Mouse (Mus musculus) left cerebral cortex, postnatal 10 days (tissue): Measurements from ENCODE around the gene Sdcbp2. TPM values are rescaled to one million over a fixed set of nuclear protein-coding genes. Genes with fewer than 3 reads are reported as not detected.
A peak's percentile ranks its signal among the peaks of the same experiment; 100 is the strongest.
"Not testable (repeated sequence)": the region's sequence is repeated elsewhere in the genome, so short reads cannot be mapped to it uniquely, and the experiment has no call there.

Experiments used
- DNase-seq, 2 experiments: peaks; one replicate each; pipeline ENCODE4 v3.0.0; 2021 to 2022; ENCODE audit warnings: low spot score in 2 of 2, mixed read lengths in 1 of 2; ENCODE audit errors: extremely low spot score in 1 of 2
- intact Hi-C: fragments of 180-260 bp; cut with DNase I; formaldehyde crosslinking; loops from one replicate; pipeline ENCODE4 v1.15.1; 2025
- total RNA-seq, 2 experiments: library from RNA; stranded (reverse); gene quantifications; 2 replicates each; pipeline ENCODE4 v1.2.3; 2021

The Sdcbp2 gene
- total RNA-seq, 2 experiments from 2014 or later, result 1.5 to 1.6 TPM

DNA sequence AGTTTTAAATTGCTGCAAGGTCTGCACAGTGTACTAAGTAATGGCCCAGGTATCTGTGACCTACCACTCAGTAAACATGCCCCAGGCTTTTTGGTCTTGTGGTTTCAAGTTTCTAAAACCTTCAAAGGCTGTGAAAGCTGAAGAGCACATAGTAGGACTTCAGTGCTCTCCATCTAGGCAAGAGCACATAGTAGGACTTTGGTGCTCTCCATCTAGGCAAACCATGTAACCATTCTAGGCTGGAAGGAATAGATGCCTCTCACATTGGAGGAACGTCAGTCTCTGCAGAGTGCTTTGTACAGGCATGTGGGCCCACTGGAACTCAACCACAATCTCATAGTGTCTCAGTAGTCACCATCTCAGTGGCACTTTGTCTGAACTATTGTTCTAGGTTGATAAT is 8.4 kb upstream of the Sdcbp2 start:
- intact Hi-C loops, result no loop called here
- DNase-seq, result no peak

DNA sequence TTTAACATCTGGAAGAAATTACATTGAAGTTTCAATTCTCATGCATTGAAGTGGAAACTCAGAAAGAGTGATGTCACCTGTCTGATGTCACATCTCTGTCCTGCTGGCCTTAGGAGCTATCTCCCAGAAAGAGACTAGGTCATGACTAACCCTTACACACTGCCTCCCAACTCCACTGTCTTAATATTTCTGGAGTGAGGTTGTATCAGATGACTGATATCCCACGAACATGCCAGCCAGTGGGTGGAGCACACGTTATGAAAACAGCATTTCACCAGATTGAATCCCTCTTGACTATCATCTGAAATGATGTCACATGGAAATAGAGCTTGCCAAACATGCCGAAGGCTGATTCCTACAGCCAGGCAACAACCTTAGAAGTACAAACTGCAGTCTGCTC is 7.4 kb upstream of the Sdcbp2 start:
- no peak for DNase-seq
- intact Hi-C loops, result no loop called here

DNA sequence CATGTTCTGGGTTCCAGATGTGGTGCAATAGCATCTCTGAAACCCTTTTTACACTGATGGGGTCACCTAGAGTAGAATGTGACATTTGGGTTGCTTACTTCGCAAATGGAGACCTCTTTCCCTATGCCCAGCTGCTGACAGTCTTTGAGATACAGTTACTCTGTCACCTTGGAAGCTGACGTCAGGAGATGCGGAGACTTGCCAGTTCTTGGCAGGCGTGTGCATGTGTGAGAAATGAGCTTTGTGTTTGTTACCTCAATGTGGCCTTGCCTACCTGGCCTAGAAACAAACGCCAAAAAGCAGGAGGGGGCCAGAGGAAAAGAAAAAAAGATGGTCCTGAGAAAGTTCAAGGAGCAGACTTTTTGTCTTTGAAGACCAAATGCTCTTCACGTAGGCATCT is 5.6 kb upstream of the Sdcbp2 start:
- no peak for DNase-seq
- intact Hi-C loops, result no loop called here

DNA sequence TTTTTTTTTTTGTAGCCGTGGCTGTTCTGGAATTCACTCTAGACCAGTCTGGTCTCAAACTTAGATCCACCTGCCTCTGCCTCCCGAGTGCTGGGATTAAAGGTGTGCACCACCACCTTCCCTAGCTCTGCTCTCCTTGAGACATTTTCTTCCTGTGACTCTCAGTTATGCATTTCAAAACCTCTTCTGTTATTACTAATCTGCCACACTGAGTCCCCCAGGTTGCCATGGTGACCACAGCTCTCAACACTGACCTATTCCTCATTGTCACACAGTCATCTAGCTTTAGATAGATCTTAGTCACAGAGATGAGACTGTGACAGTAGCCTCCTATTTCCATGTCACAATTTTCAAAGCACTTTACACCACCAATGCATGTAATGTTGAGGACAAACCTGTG is 3.0 kb upstream of the Sdcbp2 start:
- no peak for DNase-seq
- intact Hi-C loops, result no loop called here

DNA sequence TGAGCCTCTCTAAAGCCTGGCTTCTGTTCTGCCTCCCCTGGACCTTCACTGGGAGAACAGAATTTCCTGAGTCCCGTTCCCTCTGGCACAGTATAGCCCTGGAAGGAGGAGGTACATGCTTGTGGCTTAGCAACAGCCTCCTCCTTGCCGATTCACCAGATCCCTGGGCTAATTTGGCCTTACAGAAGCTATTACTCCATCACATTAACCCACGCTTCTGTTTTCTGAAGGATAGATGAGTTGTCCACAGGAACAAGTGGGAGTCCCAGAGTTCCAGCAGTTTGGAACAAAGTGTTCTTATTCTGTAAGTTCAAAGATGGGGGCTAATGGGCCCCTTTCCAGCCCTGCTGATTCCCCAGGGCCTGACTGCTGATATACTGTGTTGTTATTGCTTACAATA is 1.2 kb downstream of the Sdcbp2 start:
- no peak for DNase-seq
- intact Hi-C loops, result loop anchor here (10.0 kb wide), 2 partner anchors 131 to 161 kb away; partner anchors contain the start of gene Tmem74b

DNA sequence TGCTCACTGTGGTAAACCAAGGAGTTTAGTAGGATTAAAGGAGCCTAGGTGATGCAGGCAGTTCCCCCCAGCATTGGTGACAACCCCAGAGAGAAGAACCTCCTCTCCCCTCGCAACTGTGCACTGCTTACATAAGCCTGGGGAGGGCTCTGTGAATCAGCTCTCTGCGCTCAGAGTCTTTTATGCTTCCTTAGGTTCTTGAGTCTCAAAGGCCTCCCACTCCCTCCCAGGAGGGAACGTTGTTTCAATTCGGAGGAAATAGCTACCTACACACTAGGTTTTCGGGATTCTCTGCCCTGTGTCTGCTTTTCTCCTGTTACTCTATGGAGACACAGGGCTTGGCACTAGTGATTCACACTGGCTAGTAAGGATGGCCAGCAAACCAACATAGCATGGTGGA is 2.2 kb downstream of the Sdcbp2 start:
- no peak for DNase-seq
- intact Hi-C loops, result loop anchor here (10.0 kb wide), 2 partner anchors 130 to 160 kb away; partner anchors contain the start of gene Tmem74b

DNA sequence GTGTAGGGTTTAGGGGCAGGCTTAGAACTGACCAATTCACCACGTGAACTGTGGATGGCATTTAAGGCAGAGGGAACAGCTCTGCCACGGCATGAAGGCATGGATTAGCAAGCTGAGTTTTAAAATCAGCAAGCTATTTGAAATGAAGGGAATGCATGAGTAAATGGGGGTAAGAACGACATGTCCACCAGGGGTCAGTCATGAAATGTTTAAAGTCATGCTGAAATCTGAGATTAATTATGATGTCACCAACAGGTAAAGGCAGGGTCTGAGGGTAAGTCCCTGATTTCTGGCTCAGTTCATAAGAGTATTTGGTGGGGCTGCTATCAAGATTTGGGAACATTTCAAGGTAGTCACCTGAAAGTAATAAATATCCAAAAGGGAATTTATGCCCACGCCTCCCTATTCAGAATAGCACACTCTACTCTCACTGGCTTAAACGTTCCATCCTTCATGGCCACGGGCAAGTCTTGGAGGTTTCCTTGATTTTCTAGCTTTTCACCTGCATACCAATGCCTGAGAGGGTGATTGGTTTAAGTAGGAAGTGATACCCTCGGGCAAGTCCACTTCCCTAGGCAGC is 2.8 kb downstream of the Sdcbp2 start:
- intact Hi-C loops, result loop anchor here (10.0 kb wide), 2 partner anchors 130 to 160 kb away; partner anchors contain the start of gene Tmem74b
- peak in 1 of 2 experiments; percentile 38 for DNase-seq

DNA sequence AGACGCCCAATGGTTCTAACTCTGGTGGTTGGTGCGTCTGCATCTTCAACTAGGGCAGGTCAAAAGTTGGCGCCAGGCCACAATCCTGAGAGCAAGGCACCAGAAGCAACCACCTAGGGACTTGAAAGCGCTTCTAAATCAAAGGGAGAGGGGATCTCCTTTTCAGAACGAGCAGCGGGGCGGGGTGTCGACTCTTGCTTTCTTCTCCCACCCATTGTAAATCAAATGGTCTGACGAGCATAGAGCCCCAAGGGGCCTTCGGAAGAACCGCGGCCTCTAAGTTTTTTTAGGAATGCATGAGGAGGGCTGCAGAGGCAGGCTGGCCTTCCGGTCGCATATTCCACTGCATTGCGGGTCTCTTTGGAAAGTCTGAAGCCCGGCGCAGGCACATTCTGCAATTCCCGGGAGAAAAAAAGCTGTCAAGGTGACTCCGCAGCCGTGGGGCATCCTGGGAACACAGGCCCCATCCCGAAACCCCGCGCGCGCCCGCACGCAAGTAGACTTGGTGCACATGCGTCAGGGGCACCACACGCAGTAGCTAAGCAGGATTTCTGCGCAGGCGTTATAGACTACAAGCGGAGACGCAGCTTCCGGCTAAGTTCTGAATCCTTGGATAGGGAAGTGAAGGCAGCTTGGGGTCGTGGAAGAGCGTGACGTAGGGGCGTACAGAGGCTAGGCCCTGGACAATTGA is 3.4 kb downstream of the Sdcbp2 start:
- DNase-seq, result peak; percentile 91 to 93
- intact Hi-C loops, result loop anchor here (10.0 kb wide), 2 partner anchors 129 to 159 kb away; partner anchors contain the start of gene Tmem74b

DNA sequence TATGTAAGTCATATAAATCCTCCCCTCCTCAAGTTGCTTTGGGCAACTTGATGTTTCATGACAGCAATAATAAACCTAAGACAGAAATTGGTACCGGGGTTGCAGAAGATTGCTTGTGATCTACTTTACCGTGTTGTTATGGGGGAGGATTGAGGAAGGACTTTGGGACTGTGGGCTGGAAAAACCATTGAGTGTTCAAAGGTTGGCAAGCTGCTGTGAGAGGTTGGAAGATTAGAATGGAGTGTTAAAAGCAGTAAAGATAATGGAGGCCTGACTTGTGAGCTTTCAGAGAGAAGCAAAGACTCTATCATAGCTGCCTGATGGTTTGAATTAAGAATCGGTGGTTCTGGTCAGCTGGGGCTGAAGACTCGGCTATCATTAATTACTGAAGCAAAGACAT is 6.8 kb downstream of the Sdcbp2 start:
- intact Hi-C loops, result loop anchor here (10.0 kb wide), 2 partner anchors 126 to 156 kb away; partner anchors contain the start of gene Tmem74b
- DNase-seq, result no peak

DNA sequence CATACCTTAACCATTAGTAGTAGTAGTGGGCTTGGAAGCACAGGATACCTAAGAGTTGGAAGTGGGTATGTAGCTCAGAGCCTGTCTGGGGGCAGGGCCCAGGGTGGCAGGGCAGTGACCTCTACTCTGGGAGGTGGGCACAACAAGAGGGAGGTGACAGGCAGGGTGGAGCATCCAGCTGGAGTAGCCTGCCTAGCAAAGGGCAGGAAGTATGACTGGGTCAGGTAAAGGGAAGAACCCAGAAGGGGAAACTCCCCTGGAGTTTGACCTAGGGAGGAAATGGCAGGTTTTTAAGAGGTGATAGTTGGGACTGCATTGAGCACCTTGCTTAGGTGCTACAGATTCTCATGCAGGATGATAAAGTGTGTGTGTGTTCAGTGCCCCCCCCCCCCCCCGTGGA is 8.5 kb downstream of the Sdcbp2 start:
- intact Hi-C loops, result no loop called here

DNA sequence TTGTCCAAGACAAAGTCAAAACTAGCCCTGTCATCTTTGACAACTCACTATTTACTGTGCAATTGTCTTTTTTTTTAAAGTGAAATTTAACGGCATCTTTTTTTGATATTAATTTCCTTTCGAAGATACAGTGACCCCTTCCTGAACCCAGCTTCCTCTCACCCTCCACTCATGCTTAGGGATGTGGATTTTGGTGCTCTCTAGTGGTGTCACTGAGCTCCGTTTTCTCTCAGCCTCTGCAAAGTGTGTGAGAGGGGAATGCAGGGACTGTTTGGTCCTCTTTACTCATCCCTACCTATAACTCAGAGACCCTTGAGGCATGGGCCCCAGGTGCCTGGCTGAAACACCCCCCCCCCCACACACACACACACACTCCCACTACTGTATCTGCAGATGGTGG is 13.5 kb downstream of the Sdcbp2 start:
- intact Hi-C loops, result no loop called here
- no peak for DNase-seq

More for the DNA sequence above, 8.5 kb downstream of the Sdcbp2 start:
- DNase-seq, result no peak

DNA sequence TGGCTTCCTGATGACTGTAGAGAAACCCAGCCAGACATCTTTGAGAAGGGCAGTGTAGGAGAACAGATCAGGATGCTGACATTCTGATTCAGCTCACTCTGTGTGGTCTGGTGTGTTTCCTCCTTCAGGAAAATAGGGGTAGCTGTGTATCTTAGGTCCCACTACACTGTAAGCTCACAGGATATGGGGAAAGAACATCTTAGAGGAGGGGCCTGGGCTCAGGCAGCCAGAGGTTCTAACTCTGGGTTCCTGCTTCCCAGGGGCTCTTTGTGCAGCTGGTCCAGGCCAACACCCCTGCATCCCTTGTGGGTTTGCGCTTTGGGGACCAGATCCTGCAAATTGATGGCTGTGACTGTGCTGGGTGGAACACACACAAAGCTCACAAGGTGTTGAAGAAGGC is 14.4 kb downstream of the Sdcbp2 start:
- intact Hi-C loops, result no loop called here
- DNase-seq, result no peak

DNA sequence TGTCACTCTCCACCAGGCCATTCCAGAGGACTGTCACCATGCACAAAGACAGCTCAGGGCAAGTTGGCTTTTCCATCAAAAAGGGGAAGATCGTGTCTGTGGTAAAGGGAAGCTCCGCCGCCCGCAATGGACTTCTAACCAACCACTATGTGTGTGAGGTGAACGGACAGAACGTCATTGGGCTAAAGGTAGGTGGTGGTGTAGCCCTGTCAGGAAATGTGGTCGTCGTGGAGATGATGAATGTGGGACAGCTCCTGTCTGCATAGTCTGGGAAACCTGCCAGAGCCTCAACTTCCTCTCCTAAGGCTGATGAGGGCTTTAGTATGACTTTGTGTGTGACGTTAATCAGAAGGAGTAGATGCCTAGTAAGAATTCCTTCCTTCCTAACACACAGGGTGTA is 14.9 kb downstream of the Sdcbp2 start:
- intact Hi-C loops, result no loop called here
- no peak for DNase-seq

DNA sequence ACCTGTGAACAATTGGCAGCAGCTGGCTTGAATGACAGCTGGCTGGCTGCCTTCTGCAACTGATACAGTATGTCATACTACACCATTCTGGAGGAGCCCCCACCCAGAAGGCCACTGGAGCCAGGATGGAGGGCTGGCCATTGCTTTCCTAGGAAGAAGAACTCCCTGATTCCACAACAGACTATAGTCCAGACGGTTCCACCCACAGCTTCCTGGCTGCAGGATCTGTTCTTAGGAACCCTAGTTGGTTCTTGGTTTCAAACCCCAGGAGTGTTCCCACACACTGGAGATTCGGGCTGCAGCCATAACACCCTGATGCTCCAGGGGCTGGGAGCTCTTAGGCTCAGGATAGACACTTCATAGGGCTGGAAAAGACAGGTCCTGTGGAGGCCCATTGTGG is 25.6 kb downstream of the Sdcbp2 start:
- intact Hi-C loops, result no loop called here
- no peak for DNase-seq

DNA sequence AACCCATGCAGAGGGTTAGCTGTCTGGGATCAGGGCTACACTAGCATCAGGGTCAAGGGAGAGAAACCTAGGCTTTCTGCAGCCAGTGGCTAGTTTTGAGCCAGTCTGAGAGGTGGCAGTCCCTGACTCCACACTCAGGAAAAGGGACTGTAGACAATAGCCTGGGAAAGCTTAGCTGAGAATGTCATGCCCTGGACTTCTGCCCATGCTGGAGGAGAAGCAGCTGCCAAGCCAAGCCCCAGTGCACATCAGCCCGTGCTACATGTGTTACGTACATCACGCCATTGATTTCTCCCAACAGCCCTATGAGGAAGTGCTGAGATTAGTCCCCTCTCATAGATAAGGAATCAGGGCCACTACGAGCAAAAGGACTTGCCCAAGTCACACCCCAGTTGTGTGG is 29.7 kb downstream of the Sdcbp2 start:
- DNase-seq, result no peak
- intact Hi-C loops, result no loop called here

DNA sequence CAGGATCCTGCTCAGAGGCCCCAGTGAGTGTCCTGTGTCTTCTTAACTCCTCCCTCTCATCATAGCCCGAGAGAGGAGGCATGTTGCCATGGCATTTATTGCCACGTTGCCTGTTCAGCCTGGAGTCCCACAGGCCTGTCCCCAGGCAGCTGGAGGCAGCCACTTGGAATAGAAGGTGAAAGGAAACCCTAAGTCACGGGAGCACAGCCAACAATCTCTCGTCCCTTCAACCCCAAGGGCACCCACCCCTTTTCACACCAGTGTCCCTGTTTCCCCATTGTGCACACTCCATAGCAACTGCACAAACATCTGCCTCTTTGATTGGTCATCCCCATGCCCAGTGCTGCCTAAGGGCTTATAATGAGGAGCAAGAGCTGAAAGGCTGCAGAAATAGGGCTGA is 31.2 kb downstream of the Sdcbp2 start:
- intact Hi-C loops, result no loop called here
- peak; percentile 42 to 59 for DNase-seq

DNA sequence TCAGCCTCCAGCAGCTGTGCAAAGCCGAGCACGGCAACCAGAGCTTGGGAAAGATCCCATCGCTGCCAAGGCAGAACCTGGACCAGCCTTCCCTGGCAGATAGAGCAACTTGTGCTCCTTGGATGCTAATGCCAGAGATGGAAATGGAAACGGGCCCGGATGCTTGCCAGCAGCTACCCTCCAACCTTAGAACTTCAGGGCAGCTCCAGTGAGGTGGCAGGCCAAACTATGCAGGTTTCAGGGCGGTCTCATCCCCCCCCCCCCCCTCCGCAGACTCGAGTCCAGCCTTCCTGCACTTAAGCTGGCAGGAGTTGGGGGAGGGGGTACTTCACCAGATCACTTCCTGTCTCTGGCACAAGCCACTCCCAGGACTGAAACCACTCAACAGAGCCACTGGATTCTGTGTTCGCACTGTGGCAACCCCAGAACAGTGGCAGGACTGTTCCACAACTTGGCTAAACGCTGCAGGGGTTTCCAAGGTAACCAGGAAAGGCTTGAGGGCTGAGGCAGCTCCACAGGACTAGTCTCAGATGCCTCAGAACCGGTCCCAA is 33.1 kb downstream of the Sdcbp2 start:
- intact Hi-C loops, result no loop called here

DNA sequence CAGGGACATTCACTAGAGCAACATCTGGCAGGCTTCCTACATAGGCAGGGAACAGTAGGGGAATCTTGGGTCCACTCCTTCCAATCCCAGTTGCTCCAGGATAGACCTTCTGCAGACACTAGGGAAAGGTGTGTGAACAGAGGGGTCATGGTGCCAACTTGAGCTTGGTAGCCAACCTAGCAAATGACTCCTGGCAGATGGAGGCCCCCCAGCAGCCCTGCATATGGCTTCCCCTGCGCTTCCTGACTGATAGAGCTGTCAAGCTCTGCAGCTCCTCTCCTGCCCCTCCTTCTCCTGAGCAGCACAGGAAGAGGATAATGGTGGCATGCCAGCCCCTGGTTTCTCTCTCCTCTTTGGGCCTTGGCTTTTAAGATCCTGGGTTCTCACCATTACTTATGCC is 36.0 kb downstream of the Sdcbp2 start:
- no peak for DNase-seq
- intact Hi-C loops, result no loop called here

More for the DNA sequence above, 33.1 kb downstream of the Sdcbp2 start:
- peak; percentile 68 to 71 for DNase-seq

DNA sequence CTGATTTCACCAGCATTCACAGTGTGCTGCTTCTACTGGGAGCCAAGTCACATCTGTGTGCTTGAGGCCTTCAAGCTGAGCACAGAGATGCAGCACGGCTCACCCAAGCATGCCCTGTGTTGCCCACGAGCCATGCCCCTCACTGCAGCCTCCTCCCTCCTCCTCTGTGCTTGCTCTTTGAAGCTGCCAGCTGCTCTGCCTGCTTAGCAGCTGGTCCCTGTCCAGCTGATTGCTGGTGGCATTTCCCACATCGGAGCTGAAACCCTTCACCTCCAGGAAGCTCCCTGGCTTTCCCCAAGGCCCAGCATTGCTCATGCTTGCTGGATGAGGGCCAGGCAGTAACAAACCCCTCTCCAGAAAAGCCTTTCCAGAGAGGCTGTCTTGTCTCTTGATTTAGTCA is 37.6 kb downstream of the Sdcbp2 start:
- DNase-seq, result no peak
- intact Hi-C loops, result no loop called here

DNA sequence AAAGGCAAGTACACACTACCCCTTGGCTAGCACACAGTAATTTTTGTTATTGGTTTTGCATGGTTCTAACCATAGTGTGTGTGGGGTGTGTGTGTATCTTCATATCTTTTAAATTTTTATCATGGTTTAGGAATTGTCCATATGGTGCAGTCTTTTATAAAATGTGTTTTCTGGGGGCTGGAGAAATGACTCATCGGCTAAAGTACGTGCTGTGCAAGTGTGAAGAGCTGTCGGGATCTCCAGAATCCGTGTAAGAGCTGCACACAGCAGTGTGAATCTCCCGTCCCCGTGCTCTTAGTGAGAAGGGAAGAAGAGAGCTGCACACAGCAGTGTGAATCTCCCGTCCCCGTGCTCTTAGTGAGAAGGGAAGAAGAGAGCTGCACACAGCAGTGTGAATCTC is 43.4 kb downstream of the Sdcbp2 start:
- intact Hi-C loops, result not testable (repeated sequence)
- DNase-seq, result peak in 1 of 2 experiments; percentile 56
